Comparison of ENCODE assay signal across 9 mouse cellular contexts in the genomic region with DNA sequence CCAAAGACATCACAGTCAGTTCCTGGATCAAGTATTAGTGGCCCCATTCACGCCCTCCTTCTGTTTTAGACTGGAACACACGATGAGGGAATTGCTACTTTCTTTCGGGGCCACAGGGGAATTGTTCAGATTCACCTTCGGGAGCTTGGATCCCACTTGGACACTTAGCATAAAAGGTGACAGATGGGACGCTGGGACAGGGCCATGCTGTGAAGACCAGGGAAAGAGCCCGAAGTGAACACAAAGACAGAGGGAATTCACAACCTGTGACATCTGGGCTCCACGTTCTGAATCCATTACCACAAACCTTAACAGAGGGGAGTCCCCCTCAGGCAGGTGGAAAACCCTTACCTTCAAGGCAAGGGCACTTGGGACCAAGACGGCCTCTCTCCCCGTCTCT. TPM values are rescaled to one million over a fixed set of nuclear protein-coding genes. Genes with fewer than 3 reads are reported as not detected.
DNase-seq lines count a peak whose midpoint lies in the region; ATAC-seq lines count a peak whose summit lies in the region.
"Had no signal": no experiment of that assay in that cellular context is flagged by ENCODE, and none has a peak within 500 bp of the region (broad histone marks: within the 10 kb centered on the region; RNA-seq: fewer than 3 reads in every experiment).

No protein-coding gene starts in this region.

- H3K36me3 ChIP-seq in lung, embryonic 15.5 days = no peaks in the 10 kb centered on the region
- no peaks in the 10 kb centered on the region for H3K36me3 ChIP-seq in hindbrain, embryonic 14.5 days (replicated peaks; ENCODE audit: control insufficient read depth, insufficient read depth)
- no peaks in the 10 kb centered on the region for H3K36me3 ChIP-seq in neural tube, embryonic 14.5 days (ENCODE audit: control insufficient read depth, insufficient read depth, low read length)

- peak; percentile 53 for DNase-seq in cerebellum, adult 11-12 months
- DNase-seq in cerebellum, postnatal 36 days = no peak
- no peak for DNase-seq in lung, adult 18-20 months
- DNase-seq in hindbrain, embryonic 14.5 days (ENCODE audit: low spot score) = no peak
- no peak for DNase-seq in B cell, adult 2 months
- DNase-seq in spleen, adult 12 weeks (ENCODE audit: low spot score) = no peak
- DNase-seq: lung, postnatal 14 days had no signal

- H3K4me2 ChIP-seq in lung, embryonic 15.5 days = peak overlapping the region; percentile 44
- H3K4me2 ChIP-seq in hindbrain, embryonic 14.5 days (replicated peaks) = peak overlapping the region; percentile 63
- H3K4me2 ChIP-seq in neural tube, embryonic 14.5 days (ENCODE audit: low read depth, low read length) = peak overlapping the region; percentile 55; the same call in 1 of the 2 replicates

- WGBS in lung, embryonic 15.5 days = 38% methylated on average over 9 of the region's 9 CpGs
- 4% methylated on average over 9 of the region's 9 CpGs for WGBS in hindbrain, embryonic 14.5 days
- WGBS in neural tube, embryonic 14.5 days = 6% methylated on average over 9 of the region's 9 CpGs

- ATAC-seq in lung, embryonic 15.5 days (ENCODE audit: borderline replicate concordance, extremely low read depth, low FRiP score, low TSS enrichment) = no peak
- ATAC-seq in hindbrain, embryonic 14.5 days (ENCODE audit: low FRiP score) = peak; percentile 1; the same call in 1 of the 2 replicates
- ATAC-seq in neural tube, embryonic 14.5 days (ENCODE audit: low read depth) = peak; percentile 17

- no peak overlapping the region for H3K4me3 ChIP-seq in lung, embryonic 15.5 days
- H3K4me3 ChIP-seq in hindbrain, embryonic 14.5 days (replicated peaks; ENCODE audit: low read length) = peak overlapping the region; percentile 25; the same call in 1 of the 2 replicates
- no peak overlapping the region; the same call in 1 of the 2 replicates for H3K4me3 ChIP-seq in neural tube, embryonic 14.5 days (ENCODE audit: low read depth, low read length)

- no peaks in the 10 kb centered on the region for H3K27me3 ChIP-seq in lung, embryonic 15.5 days
- no peaks in the 10 kb centered on the region for H3K27me3 ChIP-seq in hindbrain, embryonic 14.5 days (ENCODE audit: control insufficient read depth, insufficient read depth, low read length)
- H3K27me3 ChIP-seq in neural tube, embryonic 14.5 days (ENCODE audit: control insufficient read depth, insufficient read depth, low read length) = no peaks in the 10 kb centered on the region

- H3K9ac ChIP-seq in lung, embryonic 15.5 days = no peak overlapping the region
- H3K9ac ChIP-seq in hindbrain, embryonic 14.5 days = peak overlapping the region; percentile 63
- peak overlapping the region; percentile 50; the same call in 1 of the 2 replicates for H3K9ac ChIP-seq in neural tube, embryonic 14.5 days (replicated peaks; ENCODE audit: low read depth, low read length)

- H3K9me3 ChIP-seq in lung, embryonic 15.5 days = no peaks in the 10 kb centered on the region
- no peaks in the 10 kb centered on the region for H3K9me3 ChIP-seq in hindbrain, embryonic 14.5 days (ENCODE audit: control insufficient read depth, low read length)
- no peaks in the 10 kb centered on the region for H3K9me3 ChIP-seq in neural tube, embryonic 14.5 days (ENCODE audit: control insufficient read depth, low read length)

- H3K27ac ChIP-seq in lung, embryonic 15.5 days = no peak overlapping the region
- peak overlapping the region; percentile 76 for H3K27ac ChIP-seq in hindbrain, embryonic 14.5 days
- H3K27ac ChIP-seq in neural tube, embryonic 14.5 days (ENCODE audit: low read depth, low read length) = peak overlapping the region; percentile 83

- H3K4me1 ChIP-seq in lung, embryonic 15.5 days = peaks cover 77% of the 10 kb centered on the region
- H3K4me1 ChIP-seq in hindbrain, embryonic 14.5 days (replicated peaks; ENCODE audit: control insufficient read depth, insufficient read depth, low read length) = peaks cover 73% of the 10 kb centered on the region
- H3K4me1 ChIP-seq in neural tube, embryonic 14.5 days (ENCODE audit: control insufficient read depth, insufficient read depth, low read length) = peaks cover 41% of the 10 kb centered on the region

RNA-seq across cellular contexts. Expression of a gene that starts 28.5 kb away (rescaled TPM):
- 29.2 and 29.9 TPM in 2 replicates for polyA plus RNA-seq in lung, embryonic 15.5 days (2015; fragmentation: Nextera tagmentation; extraction: Ambion mirVana)
- 10.1 and 11.8 TPM in 2 replicates for polyA plus RNA-seq in hindbrain, embryonic 14.5 days (2014; fragmentation: Nextera tagmentation; extraction: Ambion mirVana)
- 7.8 and 9.9 TPM in 2 replicates for polyA plus RNA-seq in neural tube, embryonic 14.5 days (2014; fragmentation: Nextera tagmentation; extraction: Ambion mirVana)
